Mouse (Mus musculus) kidney, postnatal 25 days (tissue): ENCODE measurements at regions not wholly inside any gene's neighbourhood (a gene's known extent, or its start where the extent isn't known, plus 50 kb on each side); places are given as distances from the start of the nearest gene placed in this dataset.
"Not testable (repeated sequence)": the region's sequence is repeated elsewhere in the genome, so short reads cannot be mapped to it uniquely, and the experiment has no call there.

Source experiments
- DNase-seq, 2 experiments: peaks; one replicate each; pipeline ENCODE4 v3.0.0; 2021; ENCODE audit warnings: mixed read lengths in 2 of 2

DNA sequence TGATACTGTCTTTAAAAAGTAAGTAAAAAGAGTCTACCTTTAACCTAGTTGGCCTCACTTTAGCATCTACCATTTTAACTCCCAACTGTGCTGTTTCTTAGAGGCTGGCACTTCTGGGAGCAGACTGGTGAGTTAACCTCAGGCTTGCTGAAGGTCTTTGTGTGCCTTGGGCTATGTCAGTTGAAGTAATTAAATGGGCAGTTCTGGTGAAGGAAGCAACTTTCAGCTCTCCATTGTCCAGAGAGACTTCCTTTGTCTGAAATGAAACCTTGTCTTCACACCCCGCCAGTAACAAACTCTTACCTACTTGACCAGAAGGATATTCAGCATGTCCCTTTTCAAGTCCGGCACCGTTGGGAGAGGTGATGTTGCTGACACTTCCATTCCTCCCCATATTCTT is 55.5 kb downstream of the Zfp281 start:
- no peak for DNase-seq

DNA sequence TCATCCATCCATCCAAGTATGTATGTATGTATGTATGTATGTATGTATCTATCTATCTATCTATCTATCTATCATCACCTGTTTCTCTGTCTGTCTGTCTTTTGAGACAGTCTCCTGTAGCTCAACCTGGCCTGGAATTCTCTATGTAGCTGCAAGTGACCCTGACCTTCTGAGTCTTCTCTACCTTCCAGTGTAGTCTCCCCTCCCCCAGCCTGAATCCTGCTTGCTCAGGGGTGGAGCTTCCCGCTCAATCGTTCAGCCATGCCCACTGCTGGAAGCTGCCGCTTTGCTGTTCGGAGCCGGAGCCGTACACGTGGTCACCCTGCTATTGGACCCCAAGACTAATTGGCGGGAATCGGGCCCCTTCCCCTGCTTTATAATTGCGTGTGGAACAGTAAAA is 57.6 kb downstream of the Zfp281 start:
- not testable (repeated sequence) for DNase-seq

DNA sequence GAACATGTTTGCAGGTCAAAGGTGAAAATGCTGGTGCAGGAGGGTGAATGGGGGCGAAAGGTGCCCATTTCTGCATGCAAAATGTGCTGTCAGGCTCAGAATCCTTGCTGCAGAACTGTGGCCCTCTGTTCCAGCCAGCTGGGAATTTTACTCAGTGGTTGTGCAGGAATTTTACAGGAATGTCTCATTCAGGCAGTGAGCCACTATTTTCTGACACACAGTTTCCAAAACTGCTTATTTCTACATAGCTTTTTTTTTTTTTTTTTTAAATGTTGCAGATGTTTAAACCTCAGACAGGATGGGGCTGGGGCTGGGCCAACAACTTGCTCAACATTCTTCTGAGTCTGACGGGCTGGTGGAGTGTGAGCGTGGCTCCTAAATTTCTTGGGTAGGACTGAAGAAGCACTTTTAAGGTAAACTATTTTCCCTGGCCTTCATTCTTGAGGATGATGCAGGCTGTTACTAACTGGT is 58.4 kb downstream of the Zfp281 start:
- peak; percentile 69 to 71 for DNase-seq

DNA sequence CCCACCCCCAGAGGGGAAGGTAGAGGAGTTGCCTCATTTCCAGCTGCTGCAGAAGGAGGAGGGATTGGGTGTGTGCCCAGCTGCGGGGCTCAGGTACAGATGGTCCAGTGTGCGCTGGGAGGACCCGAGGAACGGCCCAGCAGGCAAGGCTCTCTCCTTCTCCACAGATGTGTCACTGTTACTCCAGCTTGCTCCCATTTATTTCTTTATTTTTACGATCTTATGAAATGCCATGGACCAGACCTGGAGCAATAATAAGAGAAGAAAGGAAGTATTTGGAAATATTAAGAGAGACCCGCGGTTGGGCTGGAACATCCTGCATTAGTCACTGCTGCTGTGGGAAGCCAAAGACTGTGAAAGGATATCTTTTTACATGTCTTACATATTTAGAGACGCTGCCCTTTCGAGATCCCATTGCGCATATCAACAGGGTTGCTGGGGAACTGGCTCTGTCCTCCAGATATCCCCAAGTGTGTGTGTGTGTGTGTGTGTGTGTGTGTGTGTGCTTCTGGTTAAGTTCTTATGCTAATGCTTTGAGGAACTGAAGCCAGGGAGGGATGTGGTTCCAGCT is 58.9 kb downstream of the Zfp281 start:
- DNase-seq, result no peak

DNA sequence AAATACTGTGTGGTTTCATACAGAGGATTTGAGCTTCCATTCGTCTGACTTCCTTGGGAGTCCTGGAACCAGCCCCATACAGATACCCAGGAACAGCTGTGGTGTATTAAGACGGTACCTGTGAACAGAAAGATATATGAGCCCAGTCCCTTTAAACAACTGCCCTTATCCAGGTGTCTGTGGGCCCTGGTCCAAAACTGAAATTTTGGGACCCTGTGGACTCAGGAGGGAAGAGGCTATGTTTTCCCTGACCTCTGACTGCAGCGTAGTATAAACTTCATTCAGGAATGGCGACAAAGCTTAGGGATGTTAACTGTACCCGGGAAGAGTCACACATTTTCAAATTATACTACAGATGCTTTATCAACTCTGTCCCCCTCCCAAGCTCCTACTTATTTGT is 59.8 kb downstream of the Zfp281 start:
- DNase-seq, result no peak

DNA sequence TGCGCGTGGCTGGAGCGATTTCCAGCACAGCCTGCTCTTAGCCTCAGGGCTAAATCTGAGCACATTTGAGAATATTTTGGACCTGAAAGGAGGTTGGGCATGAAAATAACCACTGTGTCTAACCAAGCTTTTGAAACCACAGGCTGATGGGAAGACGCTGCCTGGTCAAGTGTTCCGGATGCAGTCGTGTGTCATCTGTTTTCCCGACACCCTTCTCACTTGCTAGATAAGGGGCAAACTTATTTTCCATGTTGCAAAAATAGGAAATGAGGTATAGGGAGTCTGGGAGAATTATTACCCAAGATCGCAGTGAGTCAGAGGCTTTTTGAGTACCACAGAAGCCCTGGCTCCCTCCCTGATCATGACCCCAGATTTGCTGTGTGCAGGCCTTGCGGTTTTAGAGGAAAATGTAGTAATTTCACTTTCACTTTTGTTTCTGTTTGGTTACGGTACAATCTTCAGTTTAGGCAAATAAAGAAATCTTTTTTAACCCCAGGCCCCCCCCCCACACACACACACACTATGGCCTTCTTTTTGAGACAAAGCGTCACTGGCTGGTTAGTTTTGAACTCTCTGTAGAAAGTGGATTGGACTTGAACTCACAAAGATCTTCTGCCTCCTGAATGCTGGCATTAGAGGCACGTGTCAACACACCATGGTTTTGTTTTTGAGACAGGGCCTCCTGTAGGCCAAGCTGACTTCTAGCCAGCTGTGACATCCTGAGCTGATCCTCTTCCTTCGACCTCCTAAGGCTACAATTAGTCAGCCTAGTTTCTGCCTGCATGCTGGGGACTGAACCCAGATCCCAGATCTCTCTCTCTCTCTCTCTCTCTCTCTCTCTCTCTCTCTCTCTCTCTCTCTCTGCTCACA is 60.7 kb downstream of the Zfp281 start:
- no peak for DNase-seq

DNA sequence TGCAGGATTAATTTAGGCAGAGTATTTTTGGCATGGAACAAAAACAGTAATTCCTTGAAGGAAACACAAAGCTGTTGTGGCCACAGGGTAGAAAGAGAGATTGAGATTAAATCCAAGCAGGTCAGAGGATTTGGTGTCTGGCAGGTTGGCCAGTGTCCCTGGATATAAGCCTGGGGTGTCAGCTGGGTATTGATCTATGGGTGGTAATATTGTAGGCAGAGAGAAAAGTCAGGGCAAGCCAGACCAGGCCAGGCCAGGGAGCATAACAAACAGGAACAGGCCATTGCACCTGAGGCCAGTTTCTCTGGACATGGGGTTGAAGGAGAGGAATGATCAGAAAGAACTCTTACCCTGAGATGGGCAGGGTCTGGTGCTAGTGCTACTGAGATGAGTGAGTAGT is 61.8 kb downstream of the Zfp281 start:
- no peak for DNase-seq

DNA sequence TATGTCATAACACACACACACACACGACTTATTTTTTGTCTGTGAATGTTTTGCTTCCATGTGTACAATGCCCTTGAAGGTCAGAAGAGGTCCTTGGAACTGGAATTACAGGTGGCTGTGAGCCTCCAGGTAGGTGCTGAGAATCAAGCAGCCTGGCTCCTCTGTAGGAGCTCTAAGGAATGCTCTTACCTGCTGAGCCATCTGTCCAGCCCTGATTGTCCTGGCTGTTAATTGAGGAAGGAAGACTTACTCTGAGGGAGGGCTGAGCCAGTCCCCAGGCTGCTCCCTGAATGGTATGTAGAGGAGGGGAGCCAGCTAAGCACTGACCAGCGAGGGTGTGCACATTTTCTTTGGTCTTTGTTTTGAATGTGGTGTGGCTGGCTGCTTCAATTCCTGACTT is 65.4 kb downstream of the Zfp281 start:
- no peak for DNase-seq

DNA sequence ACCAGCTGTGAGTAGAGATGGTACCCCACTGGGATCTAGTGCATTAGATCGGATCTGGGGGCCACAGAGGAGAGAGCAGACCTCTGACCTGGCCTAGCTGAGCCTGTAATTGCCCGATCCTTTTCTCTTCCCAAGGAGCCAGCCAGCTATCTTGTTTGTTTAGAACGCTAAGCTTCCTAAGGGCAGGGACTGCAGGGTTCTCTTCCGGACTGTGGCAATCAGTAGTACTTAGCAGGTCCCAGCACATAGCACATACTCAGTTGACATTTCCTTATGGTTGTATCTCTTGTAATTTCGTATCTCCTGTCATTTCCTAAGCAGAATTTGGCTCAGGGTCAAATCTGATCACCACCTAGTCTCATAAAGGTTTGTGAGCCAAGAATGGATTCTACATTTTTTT is 68.7 kb downstream of the Zfp281 start:
- DNase-seq, result no peak

DNA sequence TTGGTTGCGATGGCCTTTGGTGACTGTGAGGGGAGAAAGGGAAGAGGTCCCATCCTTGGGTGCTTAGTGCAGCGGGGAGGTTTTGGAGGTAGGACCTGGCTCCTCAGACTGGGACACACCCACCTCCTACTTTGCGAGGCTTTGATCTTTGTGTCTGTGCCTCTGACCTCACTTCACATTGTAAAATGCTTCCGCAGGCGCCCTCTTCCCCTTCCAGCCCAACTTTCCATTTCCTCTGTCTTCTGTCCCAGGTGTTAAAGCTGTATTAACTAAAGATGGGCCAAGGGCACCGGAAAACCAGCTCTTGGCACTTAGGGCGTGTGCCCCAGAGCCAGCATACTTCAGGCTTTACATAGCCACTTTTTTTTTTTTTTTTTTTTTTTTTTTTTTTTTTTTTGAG is 70.3 kb downstream of the Zfp281 start:
- no peak for DNase-seq

DNA sequence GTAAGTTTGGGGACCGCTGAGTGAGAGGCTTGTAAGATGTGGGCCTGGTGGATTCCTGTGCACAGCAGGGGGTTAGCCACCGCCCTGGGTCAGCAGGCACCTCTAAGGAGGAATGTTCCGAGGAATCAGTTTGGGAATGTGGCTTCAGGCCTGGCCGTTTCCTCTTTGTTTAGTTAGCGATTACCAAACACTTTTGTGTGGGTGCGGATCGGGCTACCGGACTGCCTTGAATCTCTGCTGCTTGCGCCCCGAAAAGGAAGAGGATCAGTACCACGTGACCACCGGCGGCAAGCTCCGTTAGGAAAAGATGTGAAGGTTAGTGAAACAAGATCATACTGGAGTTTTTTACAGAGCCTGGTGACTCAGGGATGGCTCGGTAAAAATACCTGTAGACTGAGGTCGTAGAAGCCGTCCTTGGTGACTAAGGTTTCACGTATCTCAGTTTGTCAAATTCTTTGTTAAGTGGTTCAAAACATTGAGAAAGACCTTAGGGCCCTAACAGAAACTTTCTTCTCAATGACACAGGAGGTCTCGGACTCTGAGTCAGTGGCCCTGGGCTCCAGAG is 71.5 kb downstream of the Zfp281 start:
- peak; percentile 48 to 64 for DNase-seq

DNA sequence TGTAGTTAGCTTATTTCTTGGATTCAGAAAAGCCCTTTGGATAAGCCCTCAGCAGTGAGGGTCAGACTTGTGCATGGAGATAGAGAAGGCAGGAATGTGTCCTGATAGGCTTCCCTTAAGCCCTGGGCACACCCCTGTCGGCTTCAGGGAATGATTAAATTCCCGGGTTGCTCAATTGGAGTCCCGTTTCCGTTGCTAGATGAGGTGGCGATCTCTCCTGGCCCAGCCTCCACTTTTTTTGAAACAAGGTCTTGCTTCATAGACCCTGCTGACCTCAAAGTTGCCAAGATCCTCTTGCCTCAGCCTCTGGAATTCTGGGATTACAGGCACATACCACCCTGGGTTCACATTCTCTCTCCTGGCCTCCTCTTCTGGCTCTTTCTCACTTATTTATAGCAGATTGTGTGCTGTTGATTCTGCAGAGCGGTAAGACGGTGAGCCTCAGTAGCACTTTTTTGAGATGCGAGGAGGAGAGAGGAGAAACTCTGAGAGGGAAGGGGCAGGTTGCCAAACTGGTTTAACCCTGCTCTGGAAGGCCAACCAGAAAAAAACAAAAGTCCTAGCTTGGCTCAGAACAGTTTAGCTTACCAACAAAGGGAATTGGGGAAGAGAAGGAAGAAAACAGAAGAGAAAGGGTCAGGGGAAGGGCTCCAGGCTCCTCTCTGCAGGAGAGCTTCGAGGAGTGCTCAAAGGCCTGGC is 73.9 kb downstream of the Zfp281 start:
- no peak for DNase-seq

DNA sequence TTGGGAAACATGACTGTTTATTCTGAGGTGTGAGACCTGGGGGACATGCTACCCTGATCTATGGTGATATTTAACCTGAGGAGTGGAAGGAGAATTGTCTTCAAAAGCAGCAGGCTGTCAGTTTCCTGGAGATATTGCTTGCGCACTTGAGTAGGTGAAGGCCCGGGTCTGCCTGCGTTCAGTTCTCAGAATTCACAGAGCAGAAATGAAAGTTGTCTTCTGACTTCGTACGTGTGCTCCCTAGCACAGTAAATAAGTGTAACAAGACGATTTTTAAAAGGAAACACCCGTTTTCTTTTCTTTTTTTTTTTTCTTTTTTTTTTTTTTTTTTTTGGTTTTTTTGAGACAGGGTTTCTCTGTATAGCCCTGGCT is 74.4 kb downstream of the Zfp281 start:
- no peak for DNase-seq

DNA sequence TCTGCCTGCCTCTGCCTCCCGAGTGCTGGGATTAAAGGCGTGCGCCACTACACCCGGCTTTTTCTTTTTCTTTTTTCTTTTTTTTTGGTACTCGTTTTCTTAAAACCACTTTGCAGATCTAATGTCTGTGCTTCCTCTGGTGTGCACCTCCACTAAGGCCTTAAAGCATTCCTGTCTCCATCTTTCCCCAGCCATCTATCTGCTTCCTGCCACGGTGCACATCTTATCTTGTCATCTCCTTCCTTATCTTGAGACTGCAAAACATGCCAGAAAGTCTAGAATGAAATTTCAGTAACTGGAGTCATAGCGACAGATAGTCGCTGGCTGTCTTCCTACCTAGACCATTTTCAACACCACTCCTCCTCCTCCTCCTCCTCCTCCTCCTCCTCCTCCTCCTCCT is 74.9 kb downstream of the Zfp281 start:
- no peak for DNase-seq

DNA sequence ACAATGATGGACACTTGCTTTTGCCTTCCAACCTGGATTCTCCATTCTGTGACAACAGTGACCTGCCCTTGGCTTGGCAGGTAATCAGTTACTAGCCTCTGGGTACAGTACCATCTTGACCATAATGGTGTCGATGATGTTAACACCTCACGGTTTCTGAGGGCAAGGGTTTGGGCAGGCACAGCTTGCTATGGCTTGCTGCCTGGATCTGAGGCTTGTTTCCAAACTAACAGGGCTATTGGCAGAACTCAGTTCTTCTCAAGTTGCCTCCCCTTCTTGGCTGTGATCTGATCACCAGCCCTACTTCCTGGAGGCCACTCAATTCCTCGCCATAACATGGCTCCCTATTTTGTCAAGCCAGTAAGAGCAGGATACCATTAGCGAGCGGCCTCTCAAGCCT is 79.4 kb downstream of the Zfp281 start:
- no peak for DNase-seq

DNA sequence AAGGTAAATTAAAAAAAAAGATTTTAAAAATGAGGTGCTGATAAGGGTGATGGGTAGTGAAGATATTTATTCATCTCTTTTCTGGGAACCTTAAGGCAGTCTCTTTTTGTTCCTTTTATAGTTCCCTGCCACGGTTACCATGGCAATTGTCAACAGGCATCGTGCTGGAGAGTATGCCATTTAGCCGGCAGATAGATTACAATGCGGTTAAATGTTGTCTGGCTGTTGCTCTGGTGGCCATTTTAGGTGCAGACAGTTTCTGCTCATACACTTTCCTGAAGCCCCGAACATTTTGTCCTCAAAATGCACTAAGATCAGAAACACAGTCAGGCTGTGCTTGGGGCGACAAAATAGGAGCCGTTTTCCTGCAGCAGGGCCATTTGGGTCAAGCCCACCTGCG is 81.8 kb downstream of the Zfp281 start:
- no peak for DNase-seq

DNA sequence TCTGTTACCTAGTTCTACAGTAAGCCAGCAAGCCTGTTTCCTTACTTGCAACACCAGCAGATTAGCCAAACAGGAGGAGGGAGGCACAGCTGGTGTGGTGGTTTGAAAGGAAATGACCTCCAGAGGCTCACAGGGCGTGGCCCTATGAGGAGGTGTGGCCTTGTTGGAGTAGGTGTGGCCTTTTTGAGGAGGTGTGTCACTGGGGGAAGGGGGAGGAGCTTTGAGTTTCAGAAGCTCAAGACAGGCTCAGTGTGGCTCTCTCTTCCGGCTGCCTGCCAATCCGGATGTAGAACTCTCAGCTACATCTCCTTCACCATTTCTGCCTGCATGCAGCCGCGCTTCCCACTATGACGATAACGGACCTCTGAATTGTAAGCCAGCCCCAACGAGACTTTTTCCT is 82.7 kb downstream of the Zfp281 start:
- no peak for DNase-seq

DNA sequence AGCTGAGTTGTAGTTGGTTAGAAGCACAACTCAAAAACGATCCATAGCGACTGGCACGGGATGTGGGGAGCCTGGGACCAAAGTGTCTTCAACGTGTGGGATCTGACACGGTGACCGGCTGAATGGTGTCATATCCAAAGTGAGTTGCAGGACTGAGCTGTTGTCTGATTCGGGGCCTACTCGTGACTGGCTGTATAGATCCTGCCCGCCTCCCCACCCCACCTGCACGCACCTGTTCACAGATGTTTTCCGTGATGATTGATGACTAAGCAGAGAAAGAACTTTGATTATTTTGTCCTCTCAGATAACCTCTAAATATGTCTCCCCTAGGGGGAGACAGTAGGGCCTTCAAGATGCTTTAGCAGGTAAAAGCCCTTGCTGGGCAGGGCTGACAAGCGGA is 83.2 kb downstream of the Zfp281 start:
- DNase-seq, result no peak

DNA sequence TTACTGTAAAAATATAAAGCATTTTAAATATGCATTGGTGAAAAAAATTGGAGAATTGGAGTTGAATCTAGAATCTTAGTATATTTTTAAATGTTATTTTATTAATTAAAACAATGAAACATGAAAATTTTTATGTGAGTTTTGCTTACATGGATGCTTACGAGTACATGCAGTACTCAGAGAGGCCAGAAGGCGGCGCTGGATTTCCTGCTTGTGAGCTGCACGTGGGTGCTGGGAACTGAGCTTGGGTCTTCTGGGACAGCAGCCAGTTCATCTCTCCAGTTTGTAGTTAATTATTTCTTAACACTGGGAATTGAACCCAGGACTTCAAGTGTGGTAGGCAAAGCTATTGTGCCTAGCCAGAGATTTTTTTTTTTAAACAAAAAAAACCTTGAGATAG is 85.5 kb downstream of the Zfp281 start:
- DNase-seq, result no peak

DNA sequence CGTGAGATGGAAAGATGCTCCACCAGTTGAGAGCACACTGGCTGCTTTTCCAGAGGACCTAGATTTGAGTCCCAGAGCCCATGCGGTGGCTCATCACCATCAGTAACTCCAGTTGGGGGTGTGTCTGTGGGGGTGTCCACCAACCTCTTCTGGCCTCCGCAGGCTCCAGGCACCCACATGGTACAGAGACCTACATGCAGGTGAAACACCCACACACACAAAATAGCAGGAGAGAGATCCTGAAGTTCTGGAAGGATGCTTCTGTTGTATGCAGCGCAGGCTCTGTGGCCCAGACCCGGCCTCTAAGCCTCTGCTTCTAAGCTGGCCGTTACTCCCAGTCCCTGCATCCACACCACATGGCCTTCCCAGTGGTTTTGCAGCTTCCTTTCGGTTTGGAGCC is 86.5 kb downstream of the Zfp281 start:
- no peak for DNase-seq

DNA sequence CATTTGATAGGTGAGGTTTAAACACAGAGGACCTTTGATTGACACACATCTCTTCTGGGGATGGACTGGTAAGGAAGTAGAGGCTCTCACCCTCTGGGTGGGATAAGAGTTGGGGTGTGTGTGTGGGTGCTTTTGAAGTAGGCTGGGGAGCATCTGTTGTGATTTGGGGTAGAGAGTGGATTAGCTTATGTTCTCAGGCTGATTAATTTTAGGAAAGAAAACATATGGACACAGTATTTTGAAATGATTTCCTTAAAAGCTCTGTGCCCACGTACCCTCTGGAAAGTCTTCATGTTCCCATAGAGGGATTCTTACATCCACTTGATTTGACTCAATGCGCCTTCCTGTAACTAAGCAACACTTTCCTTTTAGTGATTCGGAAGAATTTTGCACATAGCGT is 89.4 kb downstream of the Zfp281 start:
- no peak for DNase-seq

DNA sequence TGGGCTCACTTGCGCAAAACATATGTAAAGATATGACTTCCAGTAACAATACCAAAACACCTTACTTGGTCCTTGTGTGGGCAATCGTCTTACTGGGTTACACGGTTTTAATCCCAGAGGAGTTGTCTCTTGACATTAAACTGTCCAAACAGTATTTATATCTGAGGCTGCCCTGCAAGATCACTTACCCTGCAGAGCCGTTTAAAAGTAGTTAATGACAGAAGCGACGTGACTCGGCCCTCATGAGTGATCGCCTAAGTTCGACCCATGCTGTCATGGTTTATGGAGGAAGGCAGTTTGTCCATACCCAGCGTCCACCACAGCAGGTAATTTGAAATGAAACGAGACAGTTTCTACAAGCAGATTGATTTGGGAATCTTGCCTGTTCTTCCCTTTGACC is 90.3 kb downstream of the Zfp281 start:
- no peak for DNase-seq

DNA sequence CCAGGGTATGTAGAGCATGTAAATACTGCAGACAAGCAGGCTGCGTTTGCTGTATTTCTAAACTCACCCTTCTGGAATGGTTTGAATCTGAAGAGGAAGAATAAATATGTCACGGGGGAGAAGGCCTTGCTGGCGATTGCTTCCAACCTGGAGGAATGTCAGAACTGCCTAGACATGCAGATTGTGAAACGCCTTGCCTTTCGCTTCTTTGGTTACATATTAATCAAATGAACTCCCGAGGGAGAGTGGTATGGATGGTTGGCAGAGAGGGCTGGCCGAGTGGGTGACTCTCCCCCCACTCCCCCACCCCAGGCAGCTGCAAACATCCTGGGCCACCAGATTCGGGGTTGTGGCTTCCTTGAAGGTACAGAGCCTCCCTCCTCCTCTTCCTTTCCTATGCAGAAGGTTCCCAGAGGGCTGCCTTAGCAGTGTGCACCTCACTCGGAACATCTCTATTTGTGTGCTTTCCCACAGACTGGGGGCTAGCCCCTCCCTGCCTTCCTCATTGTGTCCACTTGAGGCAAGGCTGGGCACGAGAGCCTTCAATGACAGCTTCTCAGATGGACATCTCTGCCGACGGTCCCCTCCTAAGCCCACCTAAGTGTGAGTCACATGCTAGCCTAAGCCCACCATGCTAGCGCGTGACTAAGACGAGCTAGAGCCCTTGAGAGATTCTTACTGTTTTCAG is 93.3 kb downstream of the Zfp281 start:
- peak; percentile 39 to 65 for DNase-seq
